Mouse (Mus musculus) embryo, embryonic 10.5 days (tissue): ENCODE measurements around the gene Lcorl.
A peak's percentile ranks its signal among the peaks of the same experiment; 100 is the strongest.
"Not testable (repeated sequence)": the region's sequence is repeated elsewhere in the genome, so short reads cannot be mapped to it uniquely, and the experiment has no call there.

Experiments used
- DNase-seq: peaks from one replicate; pipeline ENCODE4 v3.0.0-alpha.2; 2015; ENCODE audit warnings: low spot score

Gene Lcorl

DNA sequence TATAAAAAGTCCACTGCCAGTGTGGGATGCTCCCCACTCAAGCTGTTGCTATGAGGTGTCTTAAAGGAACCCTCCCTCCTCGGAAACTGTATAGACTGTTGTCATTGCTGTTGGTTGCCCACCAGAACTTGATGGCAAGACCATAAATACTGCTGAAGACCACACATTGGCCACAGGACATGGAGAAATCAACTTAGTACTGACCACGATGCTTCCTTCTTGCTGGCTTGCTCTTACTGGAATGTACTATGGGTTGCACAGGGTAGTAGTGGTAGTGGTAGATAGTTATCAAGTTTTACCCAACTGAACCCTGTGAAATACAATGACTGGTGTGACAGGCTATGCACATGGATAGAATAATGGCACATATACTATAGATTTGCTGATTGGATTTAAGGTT, 150.6 kb downstream of the Lcorl start:
- DNase-seq, result no peak

- DNase-seq, result no peak
Observed at GRCm38 (mm10) chr5:45691678-45692077, 165.7 kb downstream of the Lcorl start.

GRCm38 (mm10) chr5:45690802-45691201, 166.6 kb downstream of the Lcorl start:
- no peak for DNase-seq

DNA sequence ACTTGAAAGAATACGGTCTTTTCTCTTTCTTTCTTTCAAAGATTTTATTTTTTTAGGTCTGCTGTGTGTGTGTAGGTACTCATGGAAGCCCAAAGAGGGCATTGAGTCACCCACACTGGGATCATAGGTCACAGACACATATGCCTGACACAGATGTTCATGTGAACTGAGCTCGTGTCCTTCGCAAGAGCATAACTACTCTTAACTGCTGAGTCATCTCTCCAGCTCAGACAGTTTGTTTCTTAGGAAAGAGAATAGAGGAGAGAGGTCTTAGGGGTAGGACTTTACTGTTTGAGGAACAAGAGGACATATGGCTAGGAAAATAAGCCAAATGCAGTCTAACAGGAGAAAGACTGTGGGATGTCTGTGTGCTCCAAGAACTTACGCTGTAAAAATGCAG, 168.3 kb downstream of the Lcorl start:
- DNase-seq, result peak; percentile 5

DNA sequence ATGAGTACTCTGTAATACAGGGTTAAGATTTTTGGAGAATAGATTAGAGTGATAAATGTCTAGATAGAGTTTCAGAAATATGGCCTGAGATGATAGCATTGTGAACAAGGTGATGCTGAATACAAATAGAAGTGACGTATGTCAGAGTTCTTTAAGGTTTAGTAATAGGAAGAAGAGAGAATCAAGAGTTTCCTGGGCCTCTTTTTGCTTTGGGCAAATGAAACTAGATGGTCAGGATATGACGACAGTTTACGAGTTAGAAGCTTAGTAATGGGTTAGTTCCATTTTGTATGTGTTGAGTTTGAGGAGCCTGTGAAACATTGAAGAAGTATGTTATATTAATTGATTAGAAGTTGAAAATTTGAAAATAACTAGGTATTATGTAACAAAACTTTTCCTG, 171.2 kb downstream of the Lcorl start:
- no peak for DNase-seq

DNA sequence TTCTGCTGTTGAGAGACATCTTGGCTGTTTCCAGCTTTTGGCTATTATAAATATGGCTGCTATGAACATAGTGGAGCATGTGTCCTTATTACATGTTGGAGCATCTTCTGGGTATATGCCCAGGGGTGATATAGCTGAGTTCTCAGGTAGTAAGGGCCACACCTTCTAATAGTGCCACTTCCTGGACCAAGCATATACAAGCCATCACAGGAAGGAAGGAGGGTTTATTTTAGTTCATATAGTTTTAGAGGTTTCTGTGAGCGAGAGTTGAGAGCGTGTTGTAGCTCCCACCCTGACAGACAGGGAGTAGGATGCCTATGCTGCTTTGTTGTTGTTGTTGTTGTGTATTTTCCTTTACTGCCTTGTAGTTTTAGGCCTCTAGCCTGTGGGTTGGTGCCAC, 172.2 kb downstream of the Lcorl start:
- DNase-seq, result no peak

DNA sequence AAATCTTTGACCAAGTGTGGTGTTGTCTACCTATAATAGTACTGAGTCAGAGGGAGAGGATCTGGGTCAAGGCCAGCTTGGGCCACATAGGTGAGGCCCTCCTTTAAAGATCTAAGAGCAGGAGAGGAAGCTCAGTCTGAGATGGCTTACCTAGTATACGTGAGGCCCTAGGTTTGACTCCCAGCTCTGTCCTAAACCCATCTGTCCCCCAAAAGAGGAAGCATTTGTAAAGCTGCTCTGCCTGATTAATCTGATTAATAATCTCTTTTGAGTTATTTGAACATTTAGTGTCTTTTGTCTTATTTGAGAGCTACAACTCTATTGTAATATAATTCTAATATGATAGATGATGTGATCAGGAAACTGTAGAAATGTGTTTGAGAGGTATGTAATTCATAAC, 174.0 kb downstream of the Lcorl start:
- no peak for DNase-seq

- no peak for DNase-seq
Observed at GRCm38 (mm10) chr5:45679955-45680354, 177.5 kb downstream of the Lcorl start.

DNA sequence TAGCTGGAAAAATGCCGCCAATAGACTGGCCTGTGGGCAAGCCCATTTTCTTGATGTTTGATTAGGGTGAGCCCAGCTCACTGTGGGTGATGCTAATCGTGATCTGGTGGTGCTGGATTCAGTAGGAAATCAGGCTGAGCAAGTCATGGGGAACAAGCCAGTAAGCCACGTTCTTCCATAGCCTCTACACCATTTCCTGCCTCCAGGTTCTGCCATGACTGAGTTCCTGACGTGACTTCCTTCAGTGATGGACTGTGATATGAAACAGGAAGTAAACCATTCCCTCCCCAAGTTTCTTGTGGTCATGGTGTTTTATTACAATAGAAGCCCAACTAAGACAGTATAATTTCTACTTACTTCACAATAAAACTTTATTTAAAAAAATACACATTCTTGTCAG, 179.8 kb downstream of the Lcorl start:
- no peak for DNase-seq

DNA sequence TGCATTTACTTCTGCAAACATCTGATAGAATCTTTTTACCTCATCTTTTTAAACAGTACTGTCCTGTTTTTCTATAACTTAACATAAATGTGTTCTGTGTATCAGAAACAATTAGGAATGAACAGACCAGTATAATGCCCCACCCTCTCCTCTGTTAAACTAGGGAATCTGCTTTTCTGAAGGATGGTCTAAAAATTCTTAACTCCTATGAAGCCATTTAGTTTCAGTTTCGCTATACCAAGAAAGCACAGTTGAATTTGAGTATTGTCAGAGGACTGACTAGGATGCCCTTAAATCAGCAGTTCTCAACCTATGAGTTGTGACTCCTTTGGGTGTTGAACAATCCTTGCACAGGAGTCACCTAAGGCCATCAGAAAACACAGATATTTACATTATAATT, 182.4 kb downstream of the Lcorl start:
- no peak for DNase-seq

DNA sequence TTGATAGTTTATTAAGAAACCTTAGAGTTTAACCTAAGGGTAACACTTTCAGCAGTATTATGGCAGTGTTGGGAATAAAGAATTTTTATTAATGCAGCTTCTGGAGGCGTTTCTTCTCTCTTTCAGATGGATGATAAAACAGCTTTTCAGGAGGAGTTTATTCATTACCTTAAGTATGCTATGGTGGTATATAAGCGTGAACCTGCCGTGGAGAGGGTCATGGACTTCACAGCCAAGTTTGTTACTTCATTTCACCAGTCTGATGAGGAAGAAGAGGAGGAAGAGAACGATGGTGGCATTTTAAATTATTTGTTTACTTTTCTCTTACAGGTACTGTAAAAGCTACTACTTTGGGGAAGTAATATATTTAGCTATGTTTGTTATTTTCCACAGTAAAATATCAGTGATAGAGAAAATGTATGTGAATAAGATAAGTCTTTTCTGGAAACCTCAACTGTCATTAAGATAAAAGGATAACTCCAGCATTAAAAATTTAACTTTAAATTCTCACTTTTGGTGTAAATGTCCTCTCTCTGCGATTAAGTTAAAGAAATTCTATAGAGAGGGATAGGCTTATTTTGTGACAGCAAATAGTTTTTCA, 186.4 kb downstream of the Lcorl start:
- DNase-seq, result peak; percentile 9

DNA sequence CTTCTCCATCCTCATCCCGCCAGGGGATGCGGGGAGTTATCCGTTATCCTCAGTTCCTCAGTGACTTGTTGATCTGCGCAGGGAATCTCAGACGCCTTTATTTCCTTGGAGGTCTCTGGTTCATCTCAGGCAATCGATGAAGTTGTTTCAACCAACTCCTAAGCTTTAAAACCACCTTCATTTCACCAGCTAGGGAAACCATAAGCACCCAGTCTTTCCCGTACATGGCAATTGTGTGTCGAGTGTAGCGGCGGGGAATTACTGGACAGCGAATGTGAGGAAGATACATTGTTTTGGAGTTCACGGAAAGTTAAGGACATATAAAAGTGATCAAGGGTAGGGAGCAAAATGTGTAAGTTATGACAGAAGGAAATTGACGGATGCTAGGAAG, 187.1 kb downstream of the Lcorl start:
- peak; percentile 59 for DNase-seq

- peak; percentile 100 for DNase-seq
Observed at GRCm38 (mm10) chr5:45669598-45670279, 187.7 kb downstream of the Lcorl start, which contains the start of gene Ncapg. TSS of gene Ncapg (plus strand) at chr5:45669919.

GRCm38 (mm10) chr5:45669234-45669597, 188.2 kb downstream of the Lcorl start:
- DNase-seq, result no peak

DNA sequence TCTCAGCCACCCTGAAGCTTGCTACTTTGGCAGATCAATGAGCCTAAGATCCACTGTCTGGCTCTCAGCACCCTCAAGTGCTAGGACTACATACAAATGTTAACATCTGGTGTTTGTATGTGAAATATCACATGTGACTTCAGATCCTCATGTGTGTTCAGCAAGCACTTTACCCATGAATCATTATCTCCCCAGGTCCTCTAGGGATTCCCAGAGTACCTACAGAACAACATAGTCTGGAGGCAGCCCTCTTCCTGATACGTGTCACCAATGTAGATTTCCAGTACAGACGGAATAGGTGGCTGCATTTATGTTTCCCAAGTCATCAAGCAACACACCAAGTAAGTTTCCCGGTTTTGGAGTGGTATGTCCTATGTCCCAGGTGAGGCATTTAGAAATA, 188.6 kb downstream of the Lcorl start:
- DNase-seq, result peak; percentile 50

DNA sequence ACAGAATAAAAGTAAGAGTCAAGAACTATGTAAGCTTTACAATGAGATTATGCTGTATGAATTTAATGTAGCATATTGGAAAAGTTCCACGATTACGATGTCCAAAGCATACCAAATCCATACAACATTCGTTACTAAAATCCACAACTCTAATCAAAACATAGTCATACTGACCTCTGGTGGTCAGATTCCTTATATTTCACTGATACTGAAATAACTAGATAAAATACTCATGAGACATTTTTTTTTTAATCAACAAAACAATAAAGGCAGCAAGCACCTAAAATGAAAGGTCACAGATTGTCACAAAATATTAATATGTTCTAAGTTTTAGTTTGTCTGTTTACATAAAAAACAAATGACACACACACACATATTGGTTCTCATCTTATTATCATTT, 189.1 kb downstream of the Lcorl start:
- peak; percentile 85 for DNase-seq

- DNase-seq, result not testable (repeated sequence)
Observed at GRCm38 (mm10) chr5:45658406-45658805, 199.0 kb downstream of the Lcorl start.

DNA sequence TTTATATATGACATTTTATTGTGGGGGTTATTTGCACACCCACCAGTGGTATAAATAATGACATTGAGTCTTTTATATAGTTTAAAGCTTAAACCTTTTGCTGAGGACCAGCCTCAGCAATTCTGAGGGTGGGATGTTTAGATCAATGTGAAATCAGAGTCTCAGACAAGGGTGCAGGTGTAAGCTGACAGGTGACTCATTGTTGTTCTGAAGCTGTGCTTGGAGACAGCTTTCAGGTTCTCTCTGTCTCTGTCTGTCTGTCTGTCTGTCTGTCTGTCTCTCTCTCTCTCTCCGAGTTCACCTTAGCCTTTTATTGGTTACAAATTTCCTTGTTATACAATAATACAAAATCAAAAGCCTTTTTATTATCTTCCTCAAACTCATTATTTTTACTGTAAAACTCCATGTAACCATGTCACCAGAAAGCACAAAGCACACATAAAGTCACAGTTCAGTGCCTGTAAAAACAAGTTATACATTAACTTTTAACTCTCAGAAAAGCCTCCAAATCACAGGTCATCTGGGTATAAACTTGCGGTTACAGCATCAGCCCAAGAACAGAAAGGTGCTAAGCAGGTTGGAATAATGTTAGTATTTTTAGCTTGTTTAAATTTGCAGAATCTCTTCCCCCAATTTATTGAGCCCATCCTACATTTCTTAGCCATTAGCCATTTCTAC, 206.2 kb downstream of the Lcorl start:
- DNase-seq, result no peak
